Mouse (Mus musculus) WW6 (cell line): Measurements from ENCODE around the gene Vps50.
"Not testable (repeated sequence)": the region's sequence is repeated elsewhere in the genome, so short reads cannot be mapped to it uniquely, and the experiment has no call there.

Experiments
- DNase-seq: peaks from one replicate; pipeline ENCODE4 v3.0.0-alpha.2; 2013; ENCODE audit warnings: low read depth, low spot score

Gene Vps50

DNA sequence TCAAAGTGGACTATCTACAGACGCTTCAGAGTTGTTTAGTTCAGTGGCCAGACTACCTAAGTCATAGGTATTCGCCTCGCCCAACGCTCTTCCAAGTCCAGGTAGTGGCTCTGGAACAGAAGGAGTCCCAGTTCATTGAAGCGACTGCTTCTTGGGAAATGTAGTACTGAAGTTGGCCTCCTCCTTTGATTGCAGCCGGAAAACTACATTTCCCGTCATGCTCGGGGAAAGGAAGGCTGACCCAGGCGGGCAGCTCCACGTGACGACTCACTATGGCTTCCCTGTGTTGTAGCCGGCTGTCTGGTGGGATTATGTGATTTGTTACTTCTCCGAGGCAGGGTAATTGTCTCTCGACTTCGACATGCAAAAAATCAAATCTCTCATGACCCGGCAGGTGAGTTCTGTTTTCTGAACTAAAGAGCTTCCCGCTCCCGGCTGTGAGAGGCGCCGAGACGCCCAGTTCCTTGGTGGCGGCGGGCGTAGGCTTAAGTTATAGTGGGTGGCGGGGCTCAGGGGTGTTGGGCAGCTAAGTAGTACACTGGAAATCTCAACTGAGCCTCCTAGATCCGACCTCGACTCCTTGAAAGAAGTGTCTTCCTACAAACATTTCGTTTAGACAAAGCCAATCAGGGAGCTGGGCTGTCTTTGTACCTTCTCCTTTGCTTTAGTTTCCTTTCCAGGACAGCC lies at the start of gene Vps50, which contains the start of gene Hepacam2:
Gene Vps50 (plus strand): TSS at position 221 of the 687 bp plus-strand sequence.
Gene Hepacam2 (minus strand): TSS at position 137 of the 687 bp plus-strand sequence.
- DNase-seq = peak; percentile 77

DNA sequence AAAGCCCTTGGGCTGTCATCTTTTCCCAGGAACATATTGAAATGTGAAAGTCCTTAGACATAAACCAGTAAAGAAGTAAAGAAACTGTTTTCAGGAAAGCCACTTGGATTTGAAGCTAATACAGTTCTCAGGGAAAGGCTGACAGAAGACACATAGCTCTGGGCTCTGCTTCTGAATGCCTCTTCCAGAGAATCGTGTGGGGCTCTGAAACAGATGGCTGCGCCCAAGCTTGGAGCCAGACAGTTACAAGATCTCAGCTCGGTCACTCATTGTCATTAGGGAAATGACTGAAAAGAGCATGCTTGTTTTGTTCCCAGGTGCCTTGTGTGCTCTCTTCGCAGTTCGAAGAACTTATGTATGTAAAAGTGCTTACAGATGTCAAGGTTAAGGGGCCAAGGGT lies 43.8 kb upstream of the Vps50 start:
- no peak for DNase-seq

DNA sequence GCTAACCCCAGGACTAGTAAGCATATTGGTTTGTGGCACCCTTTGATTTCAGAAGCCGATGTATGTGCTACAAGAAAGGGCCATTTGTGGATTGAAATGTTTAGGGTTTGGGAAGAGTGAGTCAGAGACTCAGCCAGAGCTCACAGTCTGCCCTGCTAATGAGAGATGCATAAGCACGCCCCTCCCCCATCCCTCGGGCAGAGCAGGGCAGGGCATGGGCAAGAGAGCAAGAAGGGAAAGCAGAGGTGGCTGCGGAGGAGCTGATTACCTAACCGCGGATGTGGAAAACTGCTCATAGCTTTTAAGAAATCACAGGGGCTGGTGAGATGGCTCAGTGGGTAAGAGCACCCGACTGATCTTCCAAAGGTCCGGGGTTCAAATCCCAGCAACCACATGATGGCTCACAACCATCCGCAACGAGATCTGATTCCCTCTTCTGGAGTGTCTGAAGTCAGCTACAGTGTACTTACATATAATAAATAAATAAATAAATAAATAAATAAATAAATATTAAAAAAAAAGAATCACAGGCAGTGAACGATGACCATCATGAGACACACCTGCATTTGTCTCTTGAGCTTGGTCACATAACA lies 42.1 kb upstream of the Vps50 start:
- no peak for DNase-seq

DNA sequence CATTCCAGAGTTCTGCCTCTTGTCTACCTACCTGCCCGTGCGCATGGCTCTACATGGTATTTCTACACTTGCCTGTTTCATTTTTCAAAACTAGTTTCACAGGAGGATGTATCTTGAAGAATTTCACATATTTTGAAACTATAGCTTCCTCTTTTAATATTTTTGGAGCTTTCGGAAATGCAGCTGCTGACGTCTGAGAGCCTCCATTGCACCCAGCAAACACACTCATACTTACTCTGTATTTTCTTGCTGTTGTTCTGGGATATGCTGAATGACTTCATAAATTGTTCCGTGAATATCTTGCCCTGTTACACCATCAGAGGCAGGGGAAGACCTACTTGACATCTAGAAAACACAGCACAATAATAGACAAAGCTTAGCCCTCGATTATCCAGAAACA lies 35.2 kb upstream of the Vps50 start:
- no peak for DNase-seq

DNA sequence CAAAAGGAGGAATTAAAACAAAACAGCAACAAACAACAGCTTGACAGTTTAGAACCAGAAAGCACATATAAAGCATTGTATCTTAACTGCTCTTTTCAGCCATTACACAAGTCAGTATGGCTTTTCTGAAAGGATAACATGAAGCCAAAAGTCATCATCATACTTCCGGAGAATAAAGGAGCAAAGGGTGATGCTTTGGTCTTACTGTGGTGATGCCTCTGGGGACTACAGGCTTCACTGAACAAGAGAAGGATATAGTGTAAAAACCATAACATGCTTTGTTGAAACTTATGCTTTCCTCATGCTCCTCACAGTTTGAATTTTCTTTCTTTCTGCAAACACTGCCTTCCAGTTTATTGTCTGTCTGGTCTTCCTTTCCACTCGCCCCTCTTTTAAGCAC lies 34.6 kb upstream of the Vps50 start:
- DNase-seq = no peak

DNA sequence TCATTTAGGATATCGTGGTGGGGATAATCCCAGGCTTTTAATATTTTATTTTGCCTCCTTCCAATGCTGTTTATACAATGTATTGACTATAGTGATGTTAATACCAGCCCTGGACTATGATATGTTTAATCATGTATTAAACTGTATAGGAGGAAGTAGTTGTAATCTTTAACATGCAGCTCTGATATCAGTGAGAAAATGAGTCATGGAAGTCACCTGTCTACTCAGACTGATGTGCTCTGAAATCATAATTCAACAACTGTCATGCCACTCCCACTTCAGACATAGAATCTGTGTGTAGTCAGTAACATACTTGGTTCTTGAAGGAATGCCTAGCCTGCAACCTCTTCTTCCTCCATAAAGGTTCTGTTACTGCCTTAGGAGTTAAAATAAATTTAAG lies 29.6 kb upstream of the Vps50 start:
- no peak for DNase-seq

DNA sequence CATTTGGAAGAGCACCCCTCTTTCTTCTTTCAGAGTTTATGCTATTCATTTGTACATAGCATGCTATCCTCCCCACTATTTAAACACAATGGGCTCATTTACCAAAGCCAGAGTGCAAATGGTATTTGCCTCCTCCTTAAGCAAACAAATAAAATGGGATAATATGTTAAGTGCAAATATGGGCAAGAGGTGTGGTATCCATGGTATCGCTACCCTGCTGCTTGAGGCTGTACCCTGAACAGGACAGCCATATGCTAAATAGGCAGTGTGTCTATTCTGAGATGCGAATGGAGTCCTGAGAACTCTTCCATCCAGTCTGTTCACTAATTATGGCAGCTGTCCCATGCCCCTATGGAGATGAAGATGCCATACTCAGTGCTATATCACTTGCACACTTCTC lies 27.5 kb upstream of the Vps50 start:
- no peak for DNase-seq

DNA sequence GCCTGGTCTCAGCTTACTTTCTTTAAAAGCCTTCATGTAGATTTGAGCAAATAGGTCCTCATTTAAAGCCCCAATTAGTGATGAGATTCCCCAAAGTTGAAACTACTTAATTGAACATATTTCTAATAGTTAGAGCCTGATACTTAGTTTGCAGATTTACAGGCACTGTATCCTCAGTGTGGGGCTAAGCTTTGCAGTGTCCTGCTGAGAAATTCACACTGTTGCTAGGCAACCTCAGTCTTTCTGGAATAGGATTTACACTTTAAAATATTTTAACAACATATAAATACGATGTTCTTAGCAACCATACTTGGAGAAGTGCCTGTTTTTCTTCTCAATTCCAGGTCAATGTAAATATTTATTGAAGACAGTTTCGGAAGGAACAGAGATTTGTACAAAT lies 21.9 kb upstream of the Vps50 start:
- no peak for DNase-seq

DNA sequence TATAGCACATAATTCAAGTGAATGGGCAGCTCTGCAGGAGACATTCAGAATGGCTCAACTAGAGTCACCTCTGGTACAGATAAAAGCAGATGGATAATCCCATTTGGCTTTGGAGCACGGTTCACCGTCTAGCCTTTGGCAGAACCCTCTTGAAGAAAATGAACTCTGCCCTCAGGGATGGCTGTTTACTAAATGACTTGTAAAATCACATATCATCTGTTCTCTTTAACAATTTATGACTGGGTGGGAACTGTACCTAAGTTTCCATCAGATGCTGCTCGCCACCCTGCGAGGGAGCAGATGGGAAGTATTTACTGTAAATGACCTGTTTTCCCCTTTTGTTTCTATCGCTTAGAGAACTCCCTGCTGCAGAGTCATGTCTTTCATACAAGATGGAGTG lies 18.3 kb upstream of the Vps50 start:
- DNase-seq = no peak

DNA sequence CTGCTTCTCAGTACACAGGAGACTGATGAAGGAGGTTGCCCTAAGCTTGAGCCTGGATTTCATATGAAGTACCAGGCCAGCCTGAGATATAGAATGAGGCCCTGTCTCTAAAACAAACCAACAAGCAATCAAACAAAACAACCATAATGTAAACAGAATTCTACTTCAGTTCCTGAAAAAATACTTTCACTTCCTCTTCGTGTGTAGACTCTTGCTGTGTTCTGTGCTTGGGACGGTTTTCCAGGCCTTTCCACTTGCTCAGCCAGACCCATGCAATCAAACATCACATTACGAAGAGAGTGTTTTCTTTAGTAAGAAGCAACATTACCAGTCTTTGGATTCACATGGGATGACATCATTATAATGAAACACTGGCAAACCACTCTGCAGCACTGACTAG lies 16.5 kb upstream of the Vps50 start:
- no peak for DNase-seq

DNA sequence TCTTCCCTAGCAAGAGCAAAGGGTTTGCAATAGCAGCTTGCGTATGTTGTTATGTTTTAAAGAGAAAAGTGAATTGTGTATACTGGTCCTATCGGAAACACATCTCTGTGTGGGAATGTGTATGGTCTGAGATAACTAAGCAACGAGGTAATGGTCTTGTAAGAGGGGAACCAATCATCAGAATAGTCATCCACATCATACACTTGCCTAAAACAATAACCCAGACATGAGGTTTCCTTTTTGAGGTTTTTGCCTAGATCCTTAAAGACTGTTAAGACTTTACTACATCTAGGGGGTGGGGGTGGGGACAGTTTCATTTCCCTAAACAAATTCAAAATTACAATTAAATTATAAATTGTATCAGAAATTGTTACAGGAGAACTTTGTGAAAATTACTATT lies 13.0 kb upstream of the Vps50 start:
- DNase-seq = no peak

DNA sequence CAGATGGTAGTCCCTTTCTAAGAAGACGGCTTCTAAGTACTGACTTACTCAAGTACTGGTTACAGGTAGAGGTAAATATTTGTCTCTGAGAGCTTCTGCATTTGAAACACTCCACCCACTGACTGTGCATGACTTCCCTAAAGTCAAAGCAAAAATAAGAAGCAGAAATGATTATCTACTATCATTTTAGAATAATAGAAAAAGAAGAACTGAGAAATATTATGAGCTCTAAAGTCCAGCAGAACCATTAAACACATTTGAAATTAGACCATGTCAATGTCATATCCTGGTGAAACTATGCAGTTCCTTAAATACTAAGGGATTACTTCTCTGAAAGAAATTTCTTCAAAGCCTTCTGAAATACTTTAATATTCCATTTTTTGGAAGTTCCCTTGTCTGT lies 10.8 kb upstream of the Vps50 start:
- no peak for DNase-seq

DNA sequence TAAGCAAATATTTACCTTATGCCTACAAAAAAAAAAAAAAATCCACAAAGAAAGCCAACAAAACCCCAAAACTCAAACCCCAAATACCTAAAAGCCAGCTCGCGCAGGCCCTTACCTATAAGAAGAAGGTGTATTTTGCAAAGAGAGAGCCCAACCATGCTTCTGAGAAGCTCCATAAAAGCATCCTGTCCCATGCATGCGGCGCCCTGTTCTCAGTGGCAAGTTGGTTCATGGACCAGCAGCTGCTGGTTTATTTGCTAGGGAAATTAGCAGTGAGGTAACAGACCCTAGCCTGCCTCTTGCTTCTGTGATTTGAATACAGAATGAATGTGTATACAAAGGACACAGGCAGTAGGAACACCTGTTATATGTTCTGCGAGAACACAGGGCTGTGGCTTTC lies 3.9 kb upstream of the Vps50 start:
- DNase-seq = no peak

DNA sequence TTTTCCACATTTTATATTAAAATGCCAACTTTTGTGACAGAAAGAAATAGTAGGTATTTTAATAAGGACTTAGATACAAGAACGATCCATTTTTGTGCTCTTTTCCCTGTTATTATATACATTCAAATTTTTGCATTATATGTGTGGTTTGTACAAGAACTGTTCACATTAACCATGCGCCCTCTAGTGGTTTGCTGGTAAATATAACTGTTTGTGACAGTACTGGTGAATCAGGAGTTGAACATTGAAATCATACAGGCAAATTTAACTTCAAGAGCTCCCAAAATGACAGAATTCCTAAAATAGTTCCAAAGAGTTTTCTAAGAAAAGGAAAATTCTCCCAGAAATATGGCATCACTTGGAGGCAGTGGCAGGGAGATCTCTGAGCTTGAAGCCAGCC lies 2.0 kb upstream of the Vps50 start:
- no peak for DNase-seq

DNA sequence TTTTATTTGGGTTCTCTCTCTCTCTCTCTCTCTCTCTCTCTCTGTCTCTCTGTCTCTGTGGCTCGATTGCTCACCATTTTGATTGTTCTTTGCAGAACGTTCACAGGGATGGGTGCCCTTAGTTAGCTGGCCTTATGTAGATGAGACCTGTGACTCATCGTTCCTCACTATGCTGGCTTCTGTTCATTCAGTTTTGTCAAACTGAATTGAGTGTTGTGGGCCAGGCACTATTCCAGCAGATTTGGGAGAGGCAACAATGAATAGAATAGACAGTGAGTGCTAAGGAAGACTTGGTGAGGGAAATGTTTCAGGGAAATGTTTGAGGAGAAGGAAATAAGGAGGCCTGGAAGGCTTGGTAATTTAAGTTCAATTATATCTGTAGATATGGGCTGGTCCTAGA lies 2.1 kb downstream of the Vps50 start:
- DNase-seq = no peak

DNA sequence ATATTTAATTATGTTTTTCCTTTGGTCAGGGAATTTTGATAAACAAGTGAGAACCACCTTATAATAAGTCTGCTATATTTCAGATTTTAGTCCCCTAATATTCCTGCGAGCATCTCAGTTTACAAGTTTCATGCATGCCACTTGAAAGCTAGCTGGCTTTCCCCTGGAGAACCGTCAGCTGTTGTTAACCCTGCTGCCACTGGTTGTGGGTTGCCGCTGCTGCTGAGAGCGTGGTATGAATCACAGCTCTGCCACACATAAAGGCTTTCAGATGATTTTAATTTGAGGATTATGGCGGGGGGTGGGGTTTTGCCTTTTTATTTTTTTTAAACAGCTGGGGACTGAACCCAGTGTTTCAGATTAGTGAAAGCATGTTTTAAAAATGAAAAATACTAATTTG lies 7.1 kb downstream of the Vps50 start:
- no peak for DNase-seq

DNA sequence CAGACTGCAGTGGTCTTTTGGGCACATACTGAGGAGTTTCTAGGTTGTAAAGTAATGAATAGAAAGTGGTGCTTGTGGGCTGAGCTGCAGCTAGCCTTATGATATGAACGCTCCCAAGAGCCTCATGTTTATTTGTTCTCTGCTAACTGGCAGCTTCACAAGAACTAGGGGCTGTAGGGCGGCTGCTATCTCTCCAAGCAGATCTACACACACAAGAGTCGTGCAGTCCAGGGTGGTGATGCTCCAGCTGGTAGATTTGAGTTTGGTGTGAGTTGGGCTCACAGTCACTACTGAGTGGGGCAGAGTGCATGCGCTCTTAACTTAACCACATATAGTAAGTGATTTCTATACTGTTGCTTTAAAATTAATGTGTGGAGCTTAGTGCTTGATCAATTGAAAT lies 8.9 kb downstream of the Vps50 start:
- DNase-seq = no peak

DNA sequence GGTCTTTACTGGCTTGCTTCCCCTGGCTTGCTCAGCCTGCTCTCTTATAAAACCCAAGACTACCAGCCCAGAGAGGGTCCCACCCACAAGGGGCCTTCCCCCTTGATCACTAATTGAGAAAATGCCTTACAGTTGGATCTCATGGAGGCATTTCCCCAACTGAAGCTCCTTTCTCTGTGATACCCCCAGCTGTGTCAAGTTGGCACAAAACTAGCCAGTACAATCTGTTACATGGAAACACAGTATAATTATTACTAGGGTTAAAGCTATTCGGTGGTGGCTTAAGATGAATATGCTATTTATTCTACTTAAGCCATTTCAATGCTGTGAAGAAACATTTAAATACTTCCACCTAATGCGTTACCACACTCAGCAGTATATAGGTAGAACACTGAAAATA lies 10.0 kb downstream of the Vps50 start:
- not testable (repeated sequence) for DNase-seq

DNA sequence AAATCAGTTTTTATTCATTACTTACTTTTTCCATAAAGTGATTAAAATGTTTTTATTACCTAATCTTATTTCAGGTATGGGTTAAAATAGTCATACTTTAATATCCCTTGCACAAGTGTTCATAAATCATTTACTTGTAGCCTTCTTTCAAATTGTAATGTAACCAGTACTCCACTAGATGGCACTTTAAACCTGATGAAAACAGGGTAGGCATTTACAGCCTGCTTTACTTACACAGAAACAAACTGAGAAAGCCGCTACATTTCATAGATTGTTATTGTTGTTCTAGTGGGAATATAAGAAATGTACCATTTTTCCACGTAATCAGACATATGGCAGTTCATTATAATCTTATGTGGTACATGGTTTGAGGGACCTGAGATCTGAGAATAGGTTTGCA lies 11.6 kb downstream of the Vps50 start:
- DNase-seq = no peak

DNA sequence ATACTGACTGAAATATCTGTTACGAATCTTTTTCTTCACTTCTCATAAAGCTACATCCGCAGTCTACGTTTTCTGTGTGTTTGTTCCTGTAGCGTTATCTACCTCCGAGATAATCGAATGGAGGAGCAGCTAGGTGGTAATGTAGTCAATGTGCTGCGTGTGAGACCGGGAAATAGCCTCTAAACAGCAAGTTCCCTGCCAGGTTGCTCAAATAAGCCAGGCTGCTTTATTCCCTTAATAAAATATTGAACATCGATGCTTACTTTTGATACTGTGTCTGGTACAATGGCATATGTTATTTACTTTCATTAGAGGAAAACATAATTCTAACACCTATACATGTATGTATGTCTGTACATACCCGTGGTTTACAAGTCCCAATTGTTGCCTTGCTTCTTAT lies 12.9 kb downstream of the Vps50 start:
- DNase-seq = no peak

DNA sequence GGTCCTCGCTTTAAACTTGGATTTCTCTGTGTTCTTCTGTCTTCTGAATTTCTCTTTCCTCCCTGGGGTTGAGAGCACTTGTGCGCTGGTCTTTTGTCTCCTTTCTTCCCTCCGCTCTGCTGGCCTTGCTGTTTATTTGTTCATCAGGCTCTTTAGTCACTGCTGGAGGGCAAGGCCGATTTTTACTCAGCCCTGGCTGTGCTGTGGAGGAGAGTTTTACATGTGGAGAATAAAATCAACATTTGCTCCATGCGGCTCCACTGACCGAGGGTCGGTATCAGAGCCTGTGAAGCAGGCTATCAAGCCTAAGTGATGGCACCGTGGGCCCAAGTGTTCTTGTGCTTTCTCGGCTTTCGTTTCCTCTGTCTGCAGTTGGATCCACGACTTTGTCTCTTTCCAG lies 13.4 kb downstream of the Vps50 start:
- DNase-seq = no peak

DNA sequence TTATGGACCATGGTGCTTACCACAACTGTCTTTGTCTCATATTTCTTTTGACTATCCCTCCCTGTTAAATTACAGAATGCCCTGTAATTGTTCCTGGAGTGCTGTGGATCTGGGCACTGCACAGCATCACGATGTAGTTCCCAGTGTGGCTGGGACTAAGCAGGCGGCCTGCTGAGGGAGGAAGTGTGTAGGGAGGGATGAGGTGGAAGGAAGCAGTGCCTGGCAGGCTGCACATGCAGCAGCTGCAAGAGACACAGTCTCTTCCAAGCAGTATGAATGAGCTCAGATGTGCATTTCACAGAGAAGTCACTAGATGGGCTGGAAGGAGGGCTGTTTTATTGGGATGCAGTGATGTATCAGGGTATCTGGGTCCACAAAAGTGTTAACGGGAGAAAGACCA lies 14.4 kb downstream of the Vps50 start:
- DNase-seq = no peak

DNA sequence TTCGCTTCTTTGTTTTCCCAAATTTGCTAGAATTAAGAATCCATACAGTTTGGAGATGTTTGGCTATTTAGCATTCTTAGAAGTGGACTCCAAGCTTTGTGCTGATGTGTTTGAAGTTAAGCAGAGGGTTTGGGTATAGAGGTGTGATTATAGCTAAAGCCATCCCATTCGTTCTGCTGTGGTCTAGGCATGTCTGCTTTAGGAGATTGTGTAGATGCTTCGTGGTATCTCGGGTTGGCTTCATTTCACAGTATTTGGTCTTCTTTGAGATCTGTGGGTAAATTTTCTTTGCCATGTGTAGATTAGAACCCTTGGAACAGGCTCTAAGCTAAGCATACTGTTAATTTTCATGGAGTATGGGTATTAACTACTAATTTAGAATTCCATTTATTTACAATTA lies 30.0 kb downstream of the Vps50 start:
- no peak for DNase-seq

DNA sequence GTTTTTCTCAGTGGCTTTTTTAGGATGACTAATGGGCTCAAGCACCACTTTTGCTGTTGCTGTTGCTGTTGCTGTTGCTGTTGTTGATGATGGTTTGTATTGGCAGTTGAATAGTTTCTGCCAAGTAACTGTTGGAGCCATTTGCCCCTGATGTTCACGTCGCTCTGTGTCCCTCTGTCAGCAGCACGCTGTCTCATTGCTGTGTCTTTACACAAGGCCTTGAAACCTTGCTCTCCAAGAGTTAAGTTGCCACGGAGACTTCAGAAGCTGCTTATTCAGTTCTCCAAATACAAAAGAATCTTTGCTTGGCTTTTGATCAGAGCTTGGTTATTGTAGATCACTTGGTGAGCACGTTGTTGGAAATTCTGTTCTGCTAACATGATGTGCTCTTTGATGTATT lies 33.3 kb downstream of the Vps50 start:
- no peak for DNase-seq
